Mouse (Mus musculus) mesoderm, embryonic 11.5 days (tissue): ENCODE measurements around the gene Cavin1.

Source experiments
- DNase-seq: peaks from one replicate; pipeline ENCODE4 v3.0.0-alpha.2; 2012; ENCODE audit warnings: low read depth, low spot score

Cavin1 gene

DNA sequence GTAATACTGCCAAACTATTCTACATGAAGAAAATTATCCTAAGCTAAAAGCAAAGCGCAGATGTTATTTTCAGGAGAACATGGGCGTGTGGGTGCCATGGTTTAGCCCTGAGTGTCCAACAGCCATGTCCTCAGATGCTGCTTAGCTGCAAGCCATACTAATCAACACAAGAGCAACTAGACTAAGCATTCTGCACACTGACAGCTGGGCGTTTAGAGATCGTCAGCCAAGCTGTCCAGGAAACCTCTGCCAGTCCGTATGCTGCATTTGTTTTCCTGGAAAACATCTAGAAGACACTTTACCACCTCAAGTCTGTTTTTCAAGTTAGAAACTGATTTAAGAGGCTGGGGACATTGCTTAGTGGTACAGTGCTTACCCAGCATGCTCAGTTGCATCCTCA lies 56.3 kb downstream of the Cavin1 start:
- DNase-seq: no peak

DNA sequence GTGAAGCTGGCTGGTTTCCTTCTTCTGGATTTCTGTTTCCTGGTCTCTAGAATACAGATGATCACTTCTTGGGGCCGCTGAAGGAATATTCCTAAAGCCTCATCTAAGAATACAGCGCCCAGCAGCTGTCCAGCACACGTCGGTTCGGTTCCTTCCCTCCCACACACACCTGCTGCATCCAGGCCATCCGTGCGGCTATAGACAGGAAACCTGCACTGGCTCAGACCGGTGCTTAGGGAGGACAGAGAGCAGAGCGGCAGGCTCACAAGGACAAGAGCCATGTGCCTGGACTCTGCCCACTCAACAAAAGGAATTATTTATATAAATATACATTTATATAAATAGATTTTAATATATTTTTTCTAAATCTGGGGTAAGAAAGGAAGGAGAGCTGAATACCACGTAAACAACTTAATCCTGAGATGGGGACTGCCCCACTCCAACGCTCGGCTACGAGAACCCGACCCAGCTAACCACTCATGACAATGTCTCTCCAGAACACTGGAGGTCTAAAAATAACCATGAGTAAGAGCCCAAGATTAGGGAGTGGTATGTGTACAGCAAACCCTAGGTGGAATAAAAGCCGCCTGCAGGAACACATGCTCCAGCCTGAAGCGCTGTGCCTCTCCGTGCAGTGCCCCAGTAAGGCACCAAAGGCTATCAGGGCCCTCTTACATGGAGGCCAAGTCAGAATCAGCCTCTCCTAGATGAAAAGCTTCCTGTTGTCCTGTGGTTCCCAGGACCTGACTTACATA lies 58.1 kb downstream of the Cavin1 start:
- no peak for DNase-seq

DNA sequence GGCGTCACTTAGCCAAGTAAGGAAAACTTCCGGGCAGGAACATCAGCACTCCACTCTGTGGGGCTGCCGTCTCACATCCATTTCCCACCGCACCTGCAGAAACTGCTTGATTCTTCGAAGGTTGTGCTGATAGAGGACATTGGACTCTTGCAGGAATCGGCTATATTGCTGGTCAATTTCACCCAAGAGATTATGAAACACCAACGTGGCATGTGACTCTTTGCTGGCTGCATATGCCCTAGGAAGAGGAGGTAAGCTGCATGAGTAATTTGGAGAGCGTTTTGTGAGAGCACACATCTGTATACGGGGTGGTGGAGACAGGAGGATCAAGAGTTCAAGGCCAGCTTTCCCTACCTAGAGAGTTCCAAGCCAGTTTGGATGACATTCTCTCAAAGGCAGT lies 62.1 kb downstream of the Cavin1 start:
- no peak for DNase-seq

DNA sequence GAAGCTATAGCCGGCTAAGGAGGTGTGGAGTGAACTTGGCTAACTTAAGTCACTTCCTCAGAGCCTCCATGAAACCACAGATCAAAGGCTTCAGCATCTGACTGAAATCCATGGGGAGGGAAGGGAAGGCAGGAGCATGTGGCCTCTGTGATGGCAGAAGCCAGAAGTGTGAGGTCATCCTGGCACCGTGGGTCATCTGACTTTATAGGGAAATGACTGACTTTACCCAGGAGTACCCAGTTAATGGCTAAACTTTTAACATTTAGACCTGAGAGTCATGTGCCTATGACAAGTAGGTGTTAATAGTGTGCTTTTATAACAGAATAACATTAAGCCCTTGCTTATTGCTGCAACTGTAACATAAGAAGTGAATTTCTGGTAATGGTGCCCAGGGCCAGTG lies 62.6 kb downstream of the Cavin1 start:
- DNase-seq: no peak

DNA sequence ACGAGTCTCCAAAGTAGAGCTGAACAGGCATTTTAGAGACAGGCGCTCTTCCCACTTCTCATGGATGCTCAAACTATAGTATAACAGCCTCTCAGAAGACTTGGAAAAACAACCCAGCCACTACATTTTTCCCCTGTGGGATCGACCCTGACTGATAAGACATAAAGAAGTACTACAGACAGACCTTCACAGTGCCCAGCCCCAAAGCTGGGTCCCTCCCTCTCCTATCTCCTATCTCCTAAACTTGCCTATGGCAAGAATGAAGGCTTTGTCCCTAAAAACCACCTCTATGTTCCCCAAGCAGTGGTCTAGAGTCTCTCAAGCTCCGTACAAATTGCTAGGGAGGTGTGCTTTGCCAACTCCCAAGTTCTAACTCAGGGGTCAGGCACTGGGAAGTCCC lies 63.8 kb downstream of the Cavin1 start:
- no peak for DNase-seq
